Mouse (Mus musculus): ENCODE results near the gene Znhit3. TPM values are rescaled to one million over a fixed set of nuclear protein-coding genes. Genes with fewer than 3 reads are reported as not detected.

Znhit3 gene
- polyA plus RNA-seq, 1 experiment from 2014 or later = 27.5 TPM

GRCm38 (mm10) chr11:84943948-84944347, 27.8 kb upstream of the Znhit3 start:
- H3K4me2 ChIP-seq (replicated peaks; ENCODE audit: low read depth, low read length) = no peak overlapping the region
- DNase-seq (ENCODE audit: low spot score) (peak; percentile 86), ATAC-seq (peak; percentile 67)
- H3K27me3 ChIP-seq (replicated peaks; ENCODE audit: insufficient read depth, low read length) = peaks cover 8% of the 10 kb centered on the region
- no peaks in the 10 kb centered on the region for H3K9me3 ChIP-seq (ENCODE audit: low read length)
- H3K27ac ChIP-seq (ENCODE audit: low read length) = no peak overlapping the region
- no peak overlapping the region for H3K9ac ChIP-seq (replicated peaks; ENCODE audit: low read depth)
- peak; percentile 53 for TF ChIP-seq CTCF (IDR thresholded peaks at IDR 0.05)
- no peak for TF ChIP-seq EP300 (IDR thresholded peaks at IDR 0.05)
- WGBS = under 1% methylated on average over 15 of the region's 15 CpGs
- H3K36me3 ChIP-seq (ENCODE audit: insufficient read depth, low read length) = no peaks in the 10 kb centered on the region
- H3K4me3 ChIP-seq (ENCODE audit: low read depth, low read length) = no peak overlapping the region
- no peaks in the 10 kb centered on the region for H3K4me1 ChIP-seq (ENCODE audit: insufficient read depth, low read depth, low read length)

GRCm38 (mm10) chr11:84940140-84940539, 24.0 kb upstream of the Znhit3 start:
- no peak for ATAC-seq

GRCm38 (mm10) chr11:84939508-84940053, 23.4 kb upstream of the Znhit3 start:
- TF ChIP-seq EP300 (IDR thresholded peaks at IDR 0.05) (no peak), CTCF (IDR thresholded peaks at IDR 0.05) (no peak)
- no peak overlapping the region for H3K9ac ChIP-seq (replicated peaks; ENCODE audit: low read depth)
- ATAC-seq (no peak), DNase-seq (ENCODE audit: low spot score) (no peak)
- no peak overlapping the region for H3K4me2 ChIP-seq (replicated peaks; ENCODE audit: low read depth, low read length)
- H3K36me3 ChIP-seq (ENCODE audit: insufficient read depth, low read length) = no peaks in the 10 kb centered on the region
- H3K4me1 ChIP-seq (ENCODE audit: insufficient read depth, low read depth, low read length) = no peaks in the 10 kb centered on the region
- H3K9me3 ChIP-seq (ENCODE audit: low read length) = no peaks in the 10 kb centered on the region
- peaks cover 7% of the 10 kb centered on the region; the same call in 1 of the 2 replicates for H3K27me3 ChIP-seq (replicated peaks; ENCODE audit: insufficient read depth, low read length)
- WGBS = 58% methylated on average over 8 of the region's 8 CpGs
- no peak overlapping the region for H3K4me3 ChIP-seq (ENCODE audit: low read depth, low read length)
- H3K27ac ChIP-seq (ENCODE audit: low read length) = no peak overlapping the region

More at GRCm38 (mm10) chr11:84940140-84940539, 24.0 kb upstream of the Znhit3 start:
- no peaks in the 10 kb centered on the region for H3K4me1 ChIP-seq (ENCODE audit: insufficient read depth, low read depth, low read length)
- 68% methylated on average over 10 of the region's 10 CpGs for WGBS
- H3K27ac ChIP-seq (ENCODE audit: low read length) = no peak overlapping the region
- peaks cover 8% of the 10 kb centered on the region; the same call in 1 of the 2 replicates for H3K27me3 ChIP-seq (replicated peaks; ENCODE audit: insufficient read depth, low read length)
- DNase-seq (ENCODE audit: low spot score) = no peak
- no peak overlapping the region for H3K4me3 ChIP-seq (ENCODE audit: low read depth, low read length)
- no peak for TF ChIP-seq CTCF (IDR thresholded peaks at IDR 0.05)
- no peaks in the 10 kb centered on the region for H3K9me3 ChIP-seq (ENCODE audit: low read length)
- H3K36me3 ChIP-seq (ENCODE audit: insufficient read depth, low read length) = no peaks in the 10 kb centered on the region
- no peak overlapping the region for H3K4me2 ChIP-seq (replicated peaks; ENCODE audit: low read depth, low read length)
- H3K9ac ChIP-seq (replicated peaks; ENCODE audit: low read depth) = no peak overlapping the region

GRCm38 (mm10) chr11:84932261-84932660, 16.1 kb upstream of the Znhit3 start:
- Histone ChIP-seq H3K4me3 (ENCODE audit: low read depth, low read length) (no peak overlapping the region), H3K27ac (ENCODE audit: low read length) (no peak overlapping the region), H3K9me3 (ENCODE audit: low read length) (no peaks in the 10 kb centered on the region), H3K36me3 (ENCODE audit: insufficient read depth, low read length) (no peaks in the 10 kb centered on the region), H3K4me1 (ENCODE audit: insufficient read depth, low read depth, low read length) (no peaks in the 10 kb centered on the region), H3K27me3 (replicated peaks; ENCODE audit: insufficient read depth, low read length) (no peaks in the 10 kb centered on the region), H3K4me2 (replicated peaks; ENCODE audit: low read depth, low read length) (no peak overlapping the region), H3K9ac (replicated peaks; ENCODE audit: low read depth) (no peak overlapping the region)
- ATAC-seq (no peak), DNase-seq (ENCODE audit: low spot score) (no peak)
- WGBS = 9% methylated on average over 6 of the region's 6 CpGs
- no peak for TF ChIP-seq EP300 (IDR thresholded peaks at IDR 0.05)
- TF ChIP-seq CTCF (IDR thresholded peaks at IDR 0.05) = no peak

GRCm38 (mm10) chr11:84920981-84921380, 4.8 kb upstream of the Znhit3 start:
- 82% methylated on average over 8 of the region's 8 CpGs for WGBS
- Histone ChIP-seq H3K4me1 (ENCODE audit: insufficient read depth, low read depth, low read length) (no peaks in the 10 kb centered on the region; the same call in 1 of the 2 replicates), H3K27ac (ENCODE audit: low read length) (no peak overlapping the region), H3K9ac (replicated peaks; ENCODE audit: low read depth) (no peak overlapping the region), H3K36me3 (ENCODE audit: insufficient read depth, low read length) (no peaks in the 10 kb centered on the region), H3K9me3 (ENCODE audit: low read length) (no peaks in the 10 kb centered on the region), H3K4me3 (ENCODE audit: low read depth, low read length) (no peak overlapping the region), H3K27me3 (replicated peaks; ENCODE audit: insufficient read depth, low read length) (no peaks in the 10 kb centered on the region), H3K4me2 (replicated peaks; ENCODE audit: low read depth, low read length) (no peak overlapping the region)
- ATAC-seq (no peak), DNase-seq (ENCODE audit: low spot score) (no peak)
- TF ChIP-seq CTCF (IDR thresholded peaks at IDR 0.05) (no peak), EP300 (IDR thresholded peaks at IDR 0.05) (no peak)

GRCm38 (mm10) chr11:84919951-84920350, 3.8 kb upstream of the Znhit3 start:
- ATAC-seq (no peak), DNase-seq (ENCODE audit: low spot score) (peak; percentile 14)
- Histone ChIP-seq H3K4me2 (replicated peaks; ENCODE audit: low read depth, low read length) (no peak overlapping the region), H3K36me3 (ENCODE audit: insufficient read depth, low read length) (no peaks in the 10 kb centered on the region), H3K4me1 (ENCODE audit: insufficient read depth, low read depth, low read length) (no peaks in the 10 kb centered on the region; the same call in 1 of the 2 replicates), H3K27me3 (replicated peaks; ENCODE audit: insufficient read depth, low read length) (no peaks in the 10 kb centered on the region), H3K9me3 (ENCODE audit: low read length) (no peaks in the 10 kb centered on the region), H3K4me3 (ENCODE audit: low read depth, low read length) (no peak overlapping the region), H3K27ac (ENCODE audit: low read length) (no peak overlapping the region), H3K9ac (replicated peaks; ENCODE audit: low read depth) (no peak overlapping the region)
- 56% methylated on average over 7 of the region's 7 CpGs for WGBS
- TF ChIP-seq EP300 (IDR thresholded peaks at IDR 0.05) (no peak), CTCF (IDR thresholded peaks at IDR 0.05) (no peak)

Data from lung, postnatal 0 days (tissue).